Mouse (Mus musculus) hindbrain, embryonic 16.5 days (tissue): ENCODE results near the gene Art4. TPM values are rescaled to one million over a fixed set of nuclear protein-coding genes. Genes with fewer than 3 reads are reported as not detected.

Source experiments
- ATAC-seq: fragments of 200-750 bp; cut with Nextera tagmentation; 2 replicates; pipeline ENCODE4 v1.8.0; 2017; ENCODE audit warnings: moderate TSS enrichment, moderate library complexity
- H3K27ac ChIP-seq: fragments of 300-500 bp; sonication (generic); 2 replicates; pipeline ENCODE4 v1.5.1; 2014; ENCODE audit warnings: low read depth, mild to moderate bottlenecking, control low read depth, low read length, moderate library complexity
- H3K27me3 ChIP-seq: fragments of 300-500 bp; sonication (generic); replicated peaks from 2 replicates; pipeline ENCODE4 v1.6.1; 2014; ENCODE audit warnings: low read length; ENCODE audit not compliant: control insufficient read depth, insufficient read depth
- H3K36me3 ChIP-seq: fragments of 300-500 bp; sonication (generic); 2 replicates; pipeline ENCODE4 v1.6.1; 2014; ENCODE audit warnings: mild to moderate bottlenecking, low read length, moderate library complexity, mixed read lengths; ENCODE audit not compliant: control insufficient read depth, insufficient read depth
- H3K4me1 ChIP-seq: fragments of 300-500 bp; sonication (generic); 2 replicates; pipeline ENCODE4 v1.6.1; 2014; ENCODE audit warnings: low read depth, low read length; ENCODE audit not compliant: control insufficient read depth, insufficient read depth
- H3K4me2 ChIP-seq: fragments of 300-500 bp; sonication (generic); 2 replicates; pipeline ENCODE4 v1.6.1; 2014; ENCODE audit warnings: mild to moderate bottlenecking, low read length, control low read depth, moderate library complexity
- H3K4me3 ChIP-seq: fragments of 300-500 bp; sonication (generic); 2 replicates; pipeline ENCODE4 v1.5.1; 2014; ENCODE audit warnings: mild to moderate bottlenecking, low read length, control low read depth, moderate library complexity
- H3K9ac ChIP-seq: fragments of 300-500 bp; sonication (generic); 2 replicates; pipeline ENCODE4 v1.6.1; 2014; ENCODE audit warnings: low read depth, mild to moderate bottlenecking, control low read depth, low read length, moderate library complexity
- H3K9me3 ChIP-seq: fragments of 300-500 bp; sonication (generic); 2 replicates; pipeline ENCODE4 v1.6.1; 2014; ENCODE audit warnings: mild to moderate bottlenecking, low read length, moderate library complexity; ENCODE audit not compliant: control insufficient read depth
- WGBS: fragments of 180-500 bp; shearing (Covaris S2); extraction: QIAGEN DNeasy Blood & Tissue Kit; methylation state at CpG from one replicate; pipeline ENCODE4 v1.1.7; 2014; 5-methylcytosine and 5-hydroxymethylcytosine counted together
- polyA plus RNA-seq: library from polyadenylated mRNA; unstranded; fragments of >200 nt; fragmentation: Nextera tagmentation; extraction: Ambion mirVana; gene quantifications from 2 replicates; pipeline ENCODE4 v1.2.1, GENCODE M21; 2015

Gene Art4
- polyA plus RNA-seq, 1 experiment from 2014 or later = 0.23 TPM

- peak overlapping the region; percentile 83 for H3K4me3 ChIP-seq
- H3K27me3 ChIP-seq = no peaks in the 10 kb centered on the region
- H3K27ac ChIP-seq = no peak overlapping the region
- no peaks in the 10 kb centered on the region for H3K9me3 ChIP-seq
- peak overlapping the region; percentile 99 for H3K4me2 ChIP-seq
- peaks cover 12% of the 10 kb centered on the region; the same call in 1 of the 2 replicates for H3K36me3 ChIP-seq
- peak overlapping the region; percentile 79 for H3K9ac ChIP-seq
- H3K4me1 ChIP-seq = peaks cover 19% of the 10 kb centered on the region
- peak; percentile 3 for ATAC-seq
- WGBS = under 1% methylated on average over 28 of the region's 28 CpGs
These were observed 48.9 kb downstream of the Art4 start for GRCm38 (mm10) chr6:136808631-136809046.

DNA sequence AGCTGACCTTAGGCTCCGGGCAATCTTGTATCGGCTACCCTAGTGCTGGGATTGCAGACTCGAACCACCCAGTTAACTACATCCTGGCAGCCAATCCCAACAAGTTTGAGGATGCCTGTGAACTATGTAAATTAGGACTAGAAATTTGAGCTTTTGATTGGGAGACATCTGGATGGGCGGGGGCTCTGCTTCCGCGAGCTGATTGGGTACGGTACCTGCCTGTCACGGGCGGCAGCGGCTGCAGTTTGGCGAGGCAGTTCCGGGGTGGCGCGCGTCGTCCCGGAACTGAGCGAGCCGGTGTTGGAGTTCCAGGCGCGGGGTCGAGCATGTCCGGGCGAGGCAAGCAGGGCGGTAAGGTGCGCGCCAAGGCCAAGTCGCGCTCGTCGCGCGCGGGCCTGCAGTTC lies 49.5 kb downstream of the Art4 start, which contains the start of gene H2afj:
TSS of gene H2afj (plus strand) at position 231 of the 404 bp plus-strand sequence.
- peak within 1 kb of the TSS; percentile 83 for H3K4me3 ChIP-seq
- no peaks in the 10 kb centered on the region for H3K9me3 ChIP-seq
- 0% methylated on average over 34 of the region's 34 CpGs for WGBS
- peak; percentile 90 for ATAC-seq
- H3K4me1 ChIP-seq = peaks cover 24% of the 10 kb centered on the region
- peak within 1 kb of the TSS; percentile 76 for H3K27ac ChIP-seq
- H3K27me3 ChIP-seq = no peaks in the 10 kb centered on the region
- H3K36me3 ChIP-seq = peaks cover 7% of the 10 kb centered on the region; the same call in 1 of the 2 replicates
- H3K9ac ChIP-seq = peak within 1 kb of the TSS; percentile 79
- H3K4me2 ChIP-seq = peak within 1 kb of the TSS; percentile 99

DNA sequence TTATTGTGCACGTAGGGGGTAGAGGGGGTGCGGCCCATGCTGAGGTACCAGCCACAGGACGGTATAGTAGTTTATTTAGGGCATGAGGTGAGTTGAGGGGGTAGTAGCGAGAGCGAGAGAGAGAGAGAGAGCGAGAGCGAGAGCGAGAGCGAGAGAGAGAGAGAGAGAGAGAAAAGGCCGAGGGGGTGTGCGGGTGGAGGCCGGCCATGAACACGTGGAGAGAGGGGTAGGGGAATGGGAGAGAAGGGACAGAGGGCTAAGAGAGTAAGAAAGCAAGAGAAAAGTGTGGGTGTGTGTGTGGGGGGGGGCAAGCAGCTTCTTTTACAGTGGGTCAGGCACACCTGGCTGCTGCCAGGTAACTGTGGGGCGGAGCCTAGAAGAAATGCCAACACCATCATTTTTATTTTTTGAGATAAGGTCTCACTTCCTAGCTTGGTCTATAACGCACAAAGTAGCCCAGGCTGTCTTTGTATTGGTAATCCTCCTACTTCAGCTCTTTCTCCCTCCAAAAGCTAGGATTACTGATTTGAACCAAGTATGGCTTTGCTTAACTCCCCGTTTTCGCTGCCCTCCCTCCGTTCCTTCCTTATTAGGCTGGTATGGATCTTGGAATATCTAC lies 50.0 kb downstream of the Art4 start:
- no peaks in the 10 kb centered on the region for H3K27me3 ChIP-seq
- 26% methylated on average over 18 of the region's 18 CpGs for WGBS
- peak overlapping the region; percentile 82 for H3K4me2 ChIP-seq
- peak; percentile 1; the same call in 1 of the 2 replicates for ATAC-seq
- no peaks in the 10 kb centered on the region for H3K9me3 ChIP-seq
- peak overlapping the region; percentile 83 for H3K4me3 ChIP-seq
- peaks cover 26% of the 10 kb centered on the region for H3K4me1 ChIP-seq
- H3K27ac ChIP-seq = peak overlapping the region; percentile 76
- peak overlapping the region; percentile 56 for H3K9ac ChIP-seq
- H3K36me3 ChIP-seq = 0 out of 2 replicates have a peak, but pooled peaks cover 5% of the 10 kb centered on the region

DNA sequence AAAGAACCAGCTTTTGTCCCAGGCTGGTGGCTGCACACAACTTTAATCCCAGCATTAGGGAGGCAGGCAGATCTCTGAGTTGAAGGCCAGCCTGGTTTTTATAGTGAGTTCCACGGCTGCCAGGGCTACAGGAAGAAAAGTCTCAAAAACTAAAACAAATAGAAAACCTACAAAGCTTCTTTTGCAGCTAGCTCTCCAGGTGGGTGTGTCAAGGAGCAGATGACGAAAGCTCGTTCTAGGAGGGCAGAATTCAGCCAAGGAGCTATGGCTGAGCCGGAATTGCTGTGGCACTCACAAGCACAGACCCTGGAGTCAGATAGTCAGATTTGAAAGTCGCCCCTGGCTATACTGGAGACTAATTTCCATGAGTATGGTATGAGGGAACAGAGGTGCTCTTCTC lies 50.7 kb downstream of the Art4 start:
- Histone ChIP-seq H3K9ac (no peak overlapping the region), H3K36me3 (0 out of 2 replicates have a peak, but pooled peaks cover 2% of the 10 kb centered on the region), H3K4me1 (peaks cover 26% of the 10 kb centered on the region), H3K27me3 (no peaks in the 10 kb centered on the region), H3K27ac (no peak overlapping the region), H3K4me3 (no peak overlapping the region), H3K4me2 (no peak overlapping the region), H3K9me3 (no peaks in the 10 kb centered on the region)
- ATAC-seq = no peak
- 67% methylated on average over 5 of the region's 5 CpGs for WGBS

DNA sequence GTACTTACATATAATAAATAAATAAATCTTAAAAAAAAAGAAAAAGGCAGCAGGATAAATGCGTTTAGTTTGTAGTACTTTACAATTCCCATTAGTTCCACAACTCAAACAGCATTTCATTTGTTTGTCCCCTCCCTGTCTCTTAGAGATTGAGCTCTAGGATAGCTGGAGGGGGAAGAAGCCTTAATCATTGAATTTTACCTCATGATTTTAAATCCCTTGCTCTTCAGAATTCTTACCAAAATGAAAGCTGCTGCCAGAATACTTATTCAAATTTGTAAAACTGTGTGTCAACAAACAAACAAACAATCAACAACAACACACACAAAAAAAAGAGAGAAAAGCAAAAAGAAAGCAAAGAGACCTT lies 52.1 kb downstream of the Art4 start:
- Histone ChIP-seq H3K36me3 (no peaks in the 10 kb centered on the region), H3K9me3 (no peaks in the 10 kb centered on the region), H3K27me3 (no peaks in the 10 kb centered on the region), H3K9ac (no peak overlapping the region), H3K4me3 (no peak overlapping the region), H3K27ac (no peak overlapping the region), H3K4me1 (peaks cover 26% of the 10 kb centered on the region), H3K4me2 (no peak overlapping the region)
- WGBS = 88% methylated on average over 1 of the region's 1 CpGs
- no peak for ATAC-seq

GRCm38 (mm10) chr6:136804705-136805408 lies 52.7 kb downstream of the Art4 start:
- no peak overlapping the region for H3K9ac ChIP-seq
- no peaks in the 10 kb centered on the region for H3K9me3 ChIP-seq
- 33% methylated on average over 9 of the region's 9 CpGs for WGBS
- peaks cover 25% of the 10 kb centered on the region for H3K4me1 ChIP-seq
- no peak for ATAC-seq
- no peaks in the 10 kb centered on the region for H3K36me3 ChIP-seq
- H3K27ac ChIP-seq = peak overlapping the region; percentile 100
- peak overlapping the region; percentile 91 for H3K4me2 ChIP-seq
- peak overlapping the region; percentile 74 for H3K4me3 ChIP-seq
- H3K27me3 ChIP-seq = no peaks in the 10 kb centered on the region

GRCm38 (mm10) chr6:136803739-136804633 lies 53.5 kb downstream of the Art4 start, which contains the start of gene Hist4h4:
Hist4h4 (minus strand) TSS chr6:136804415.
- Histone ChIP-seq H3K36me3 (no peaks in the 10 kb centered on the region), H3K27ac (peak within 1 kb of the TSS; percentile 100), H3K4me3 (peak within 1 kb of the TSS; percentile 74), H3K4me1 (peaks cover 19% of the 10 kb centered on the region), H3K4me2 (peak within 1 kb of the TSS; percentile 91), H3K9me3 (no peaks in the 10 kb centered on the region), H3K27me3 (no peaks in the 10 kb centered on the region), H3K9ac (peak within 1 kb of the TSS; percentile 92)
- WGBS = 0% methylated on average over 50 of the region's 50 CpGs
- peak; percentile 74 for ATAC-seq

- H3K4me3 ChIP-seq = peak overlapping the region; percentile 74
- H3K4me1 ChIP-seq = peaks cover 15% of the 10 kb centered on the region
- peak overlapping the region; percentile 91 for H3K4me2 ChIP-seq
- H3K27ac ChIP-seq = peak overlapping the region; percentile 100
- 21% methylated on average over 12 of the region's 12 CpGs for WGBS
- peak; percentile 12; the same call in 1 of the 2 replicates for ATAC-seq
- H3K9me3 ChIP-seq = no peaks in the 10 kb centered on the region
- H3K9ac ChIP-seq = peak overlapping the region; percentile 92
- H3K36me3 ChIP-seq = no peaks in the 10 kb centered on the region
- no peaks in the 10 kb centered on the region for H3K27me3 ChIP-seq
These were observed 54.3 kb downstream of the Art4 start for GRCm38 (mm10) chr6:136803093-136803738.
